Mouse (Mus musculus): ENCODE measurements around the gene Hspa12a.

DNA sequence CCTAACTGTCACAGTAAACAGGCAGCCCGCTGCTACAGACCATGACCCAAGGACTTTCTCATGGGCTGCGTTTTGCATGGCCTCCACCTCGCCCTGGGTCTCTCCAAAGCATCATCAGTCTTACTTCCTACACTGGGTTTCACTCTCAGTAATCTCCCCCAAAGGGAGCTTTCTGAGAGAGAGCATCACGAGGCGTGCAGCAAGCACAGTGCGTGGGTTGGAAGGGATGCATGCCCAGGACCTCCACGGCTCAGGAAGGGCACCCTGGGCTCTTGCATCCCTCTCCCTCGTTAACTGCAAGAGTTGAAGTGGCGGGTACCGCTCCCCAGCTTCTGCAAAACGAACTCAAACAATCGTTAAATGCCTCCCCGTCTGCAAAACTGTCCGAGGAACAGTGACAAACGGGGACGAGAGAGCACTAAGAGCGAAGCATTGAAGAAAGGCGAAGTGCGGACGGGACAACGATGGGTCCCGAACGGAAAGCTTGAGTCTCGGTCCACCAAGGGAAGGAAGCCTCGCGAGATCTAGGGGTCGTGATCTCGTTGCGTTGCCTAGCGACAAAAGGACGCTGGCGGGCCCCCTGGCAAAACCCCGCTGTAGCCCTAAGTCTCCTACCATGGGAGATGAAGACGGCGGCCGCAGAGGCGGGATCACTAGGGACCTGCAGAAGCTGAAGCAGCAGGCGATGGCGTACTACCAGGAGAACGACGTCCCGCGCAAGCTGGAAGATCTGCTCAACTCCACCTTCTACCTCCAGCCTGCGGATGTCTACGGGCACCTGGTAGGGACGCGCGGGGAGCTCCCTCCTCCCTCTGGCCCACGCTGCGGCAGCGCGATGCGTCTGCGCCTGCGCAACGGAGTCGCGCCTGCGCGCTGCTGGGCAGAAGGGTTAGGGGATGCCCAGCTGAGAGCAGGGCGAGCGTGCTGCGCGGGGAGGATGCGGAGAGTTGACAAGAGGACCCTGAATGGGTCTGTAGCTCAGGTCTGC lies at the start of gene Hspa12a, which contains the start of gene Eno4:
- no peak for TF ChIP-seq CTCF (IDR thresholded peaks at IDR 0.05; ENCODE audit: low read depth)
- no peak for TF ChIP-seq EP300 (IDR thresholded peaks at IDR 0.05; ENCODE audit: low read depth)
